In genomic region chr11:101446319-101446718, GRCm38 (mm10) we compare ENCODE assay signal across 17 mouse cellular contexts. TPM values are rescaled to one million over a fixed set of nuclear protein-coding genes. Genes with fewer than 3 reads are reported as not detected.
A peak's percentile ranks its signal among the peaks of the same experiment; 100 is the strongest.
DNase-seq lines count a peak whose midpoint lies in the region; ATAC-seq lines count a peak whose summit lies in the region.
"Had no signal": no experiment of that assay in that cellular context is flagged by ENCODE, and none has a peak within 500 bp of the region (broad histone marks: within the 10 kb centered on the region; RNA-seq: fewer than 3 reads in every experiment).

No protein-coding gene starts in this region.

- H3K9ac ChIP-seq in forebrain, embryonic 11.5 days (ENCODE audit: low read length) = no peak overlapping the region
- H3K9ac ChIP-seq in forebrain, embryonic 14.5 days (ENCODE audit: low read length) = no peak overlapping the region

- H3K27me3 ChIP-seq in forebrain, embryonic 11.5 days (ENCODE audit: control insufficient read depth, insufficient read depth, low read length) = no peaks in the 10 kb centered on the region
- no peaks in the 10 kb centered on the region for H3K27me3 ChIP-seq in forebrain, embryonic 14.5 days (replicated peaks; ENCODE audit: control insufficient read depth, insufficient read depth, low read length)
- H3K27me3 ChIP-seq: megakaryocyte, embryonic 14.5 days had no signal

- peak; percentile 47 for DNase-seq in forebrain, embryonic 11.5 days (ENCODE audit: low spot score)
- no peak for DNase-seq in forebrain, embryonic 14.5 days (ENCODE audit: low spot score)
- DNase-seq in A20 (ENCODE audit: low read depth, low spot score) (peak; percentile 34), ZHBTc4 (ENCODE audit: low read depth, low spot score) (peak; percentile 66)
- no peak for DNase-seq in ovary, adult 18-20 months (ENCODE audit: low spot score)
- no peak for DNase-seq in gastrocnemius, postnatal 4 days (ENCODE audit: low spot score in 2 of 2)
- DNase-seq: adrenal gland, adult 8-10 months; cerebellum, adult 11 months; cerebellum, postnatal 10 days; embryo, embryonic 11 days; heart, postnatal 10 days; kidney, adult 9 months; lung, adult 2 months; thymus, postnatal 14 days had no signal

- peaks cover 15% of the 10 kb centered on the region; the same call in 1 of the 2 replicates for H3K36me3 ChIP-seq in forebrain, embryonic 11.5 days (ENCODE audit: control insufficient read depth, insufficient read depth, low read length)
- H3K36me3 ChIP-seq in forebrain, embryonic 14.5 days (ENCODE audit: control insufficient read depth, insufficient read depth, low read length) = peaks cover 28% of the 10 kb centered on the region

- no peak overlapping the region for H3K4me2 ChIP-seq in forebrain, embryonic 11.5 days (ENCODE audit: low read depth, low read length, severe bottlenecking)
- no peak overlapping the region for H3K4me2 ChIP-seq in forebrain, embryonic 14.5 days (ENCODE audit: low read length)
- H3K4me2 ChIP-seq: heart, embryonic 11.5 days had no signal

- H3K9me3 ChIP-seq in forebrain, embryonic 11.5 days (ENCODE audit: control insufficient read depth, low read length) = no peaks in the 10 kb centered on the region
- H3K9me3 ChIP-seq in forebrain, embryonic 14.5 days (replicated peaks; ENCODE audit: control insufficient read depth, low read length) = no peaks in the 10 kb centered on the region
- H3K9me3 ChIP-seq: megakaryocyte, embryonic 14.5 days had no signal

- no peak overlapping the region for H3K4me3 ChIP-seq in forebrain, embryonic 11.5 days (ENCODE audit: low read depth, low read length)
- H3K4me3 ChIP-seq in forebrain, embryonic 14.5 days (ENCODE audit: low read depth, low read length) = no peak overlapping the region
- H3K4me3 ChIP-seq: megakaryocyte, embryonic 14.5 days had no signal

- no peak for ATAC-seq in forebrain, embryonic 11.5 days (replicated peaks; ENCODE audit: low FRiP score)
- ATAC-seq in forebrain, embryonic 14.5 days = no peak
- 0 out of 2 replicates have a peak, but pooled peaks have one; percentile 9 for ATAC-seq in megakaryocyte-erythroid progenitor cell, adult 5-6 weeks (replicated peaks; ENCODE audit: low FRiP score, low TSS enrichment, poor library complexity, severe bottlenecking)

- peaks cover 7% of the 10 kb centered on the region for H3K4me1 ChIP-seq in forebrain, embryonic 11.5 days (replicated peaks; ENCODE audit: control insufficient read depth, insufficient read depth, low read length)
- H3K4me1 ChIP-seq in forebrain, embryonic 14.5 days (ENCODE audit: control insufficient read depth, insufficient read depth, low read length) = peaks cover 4% of the 10 kb centered on the region; the same call in 1 of the 2 replicates

- 81% methylated on average over 1 of the region's 1 CpGs for WGBS in forebrain, embryonic 11.5 days
- 89% methylated on average over 1 of the region's 1 CpGs for WGBS in forebrain, embryonic 14.5 days

- no peak overlapping the region for H3K27ac ChIP-seq in forebrain, embryonic 11.5 days (ENCODE audit: low read depth, low read length)
- no peak overlapping the region for H3K27ac ChIP-seq in forebrain, embryonic 14.5 days (ENCODE audit: low read depth, low read length)

RNA-seq across cellular contexts. Expression of gene Ifi35, which starts 1.9 kb away (rescaled TPM):
- polyA plus RNA-seq in forebrain, embryonic 11.5 days (2014; fragmentation: Nextera tagmentation; extraction: Ambion mirVana) = 3.8 and 3.9 TPM in 2 replicates
- polyA plus RNA-seq in forebrain, embryonic 14.5 days (2014; fragmentation: Nextera tagmentation; extraction: Ambion mirVana) = 2.7 and 3.4 TPM in 2 replicates
- total RNA-seq in megakaryocyte-erythroid progenitor cell, adult 5-6 weeks (2014; fragmentation: Nextera tagmentation) = 35.5 and 44.1 TPM in 2 replicates
- total RNA-seq in megakaryocyte-erythroid progenitor cell, adult 5-6 weeks (2017) = 31.7 and 33.5 TPM in 2 replicates
- 1 to 10 TPM; 8.0 to 8.9 TPM for total RNA-seq in gastrocnemius, postnatal 4 days (2021)

RNA-seq across cellular contexts. Expression of gene Rpl27, which starts 4.2 kb away (rescaled TPM):
- 370 and 424 TPM in 2 replicates for polyA plus RNA-seq in forebrain, embryonic 11.5 days (2014; fragmentation: Nextera tagmentation; extraction: Ambion mirVana)
- polyA plus RNA-seq in forebrain, embryonic 14.5 days (2014; fragmentation: Nextera tagmentation; extraction: Ambion mirVana) = 281 and 371 TPM in 2 replicates
- 1,243 and 1,644 TPM in 2 replicates for total RNA-seq in megakaryocyte-erythroid progenitor cell, adult 5-6 weeks (2014; fragmentation: Nextera tagmentation)
- total RNA-seq in megakaryocyte-erythroid progenitor cell, adult 5-6 weeks (2017) = 3,990 and 4,375 TPM in 2 replicates
- total RNA-seq in gastrocnemius, postnatal 4 days (2021) = 10 to 100 TPM; 81.3 to 87.8 TPM

RNA-seq across cellular contexts. Expression of gene Rnd2, which starts 18.5 kb away (rescaled TPM):
- 43.5 and 49.0 TPM in 2 replicates for polyA plus RNA-seq in forebrain, embryonic 11.5 days (2014; fragmentation: Nextera tagmentation; extraction: Ambion mirVana)
- polyA plus RNA-seq in forebrain, embryonic 14.5 days (2014; fragmentation: Nextera tagmentation; extraction: Ambion mirVana) = 98.7 and 131 TPM in 2 replicates
- total RNA-seq in megakaryocyte-erythroid progenitor cell, adult 5-6 weeks (2014; fragmentation: Nextera tagmentation) = 1.6 and 7.2 TPM in 2 replicates
- 3.5 and 3.8 TPM in 2 replicates for total RNA-seq in megakaryocyte-erythroid progenitor cell, adult 5-6 weeks (2017)
- total RNA-seq in gastrocnemius, postnatal 4 days (2021) = 1 to 10 TPM; 8.1 to 8.3 TPM

RNA-seq across cellular contexts. Expression of gene Vat1, which starts 19.7 kb away (rescaled TPM):
- polyA plus RNA-seq in forebrain, embryonic 11.5 days (2014; fragmentation: Nextera tagmentation; extraction: Ambion mirVana) = 47.0 and 51.4 TPM in 2 replicates
- polyA plus RNA-seq in forebrain, embryonic 14.5 days (2014; fragmentation: Nextera tagmentation; extraction: Ambion mirVana) = 77.5 and 85.7 TPM in 2 replicates
- total RNA-seq in megakaryocyte-erythroid progenitor cell, adult 5-6 weeks (2014; fragmentation: Nextera tagmentation) = 6.5 and 7.4 TPM in 2 replicates
- total RNA-seq in megakaryocyte-erythroid progenitor cell, adult 5-6 weeks (2017) = 3.3 and 5.4 TPM in 2 replicates
- total RNA-seq in gastrocnemius, postnatal 4 days (2021) = 10 to 100 TPM; 72.6 to 79.3 TPM

RNA-seq across cellular contexts. Expression of gene Ptges3l, which starts 21.2 kb away (rescaled TPM):
- polyA plus RNA-seq in forebrain, embryonic 11.5 days (2014; fragmentation: Nextera tagmentation; extraction: Ambion mirVana) = 1.6 and 2.7 TPM in 2 replicates
- polyA plus RNA-seq in forebrain, embryonic 14.5 days (2014; fragmentation: Nextera tagmentation; extraction: Ambion mirVana) = 1.2 TPM in 2 replicates
- total RNA-seq in megakaryocyte-erythroid progenitor cell, adult 5-6 weeks (2014; fragmentation: Nextera tagmentation) = not detected in 2 replicates
- total RNA-seq in megakaryocyte-erythroid progenitor cell, adult 5-6 weeks (2017) = not detected in 2 replicates
- total RNA-seq in gastrocnemius, postnatal 4 days (2021) = 10 to 100 TPM; 56.2 to 80.9 TPM

Comparison
In these comparisons a context has a peak if more than half of its experiments do, and no peak if none do; other contexts are left out.
1. DNase-seq: peak in forebrain, embryonic 11.5 days (single experiment), A20 (single experiment) and ZHBTc4 (single experiment); none in forebrain, embryonic 14.5 days (single experiment), ovary, adult 18-20 months (single experiment) and gastrocnemius, postnatal 4 days (0 of 2).
2. RNA of gene Rpl27, which starts 4.2 kb away (total RNA-seq): 1,243 to 4,375 TPM in megakaryocyte-erythroid progenitor cell, adult 5-6 weeks; 81.3 to 87.8 TPM in gastrocnemius, postnatal 4 days; every median in the first group is over 10 times any median in the second.